Mouse (Mus musculus) small intestine, adult 2 months (tissue): ENCODE results near the gene Gm6309. TPM values are rescaled to one million over a fixed set of nuclear protein-coding genes. Genes with fewer than 3 reads are reported as not detected.
"Not testable (repeated sequence)": the region's sequence is repeated elsewhere in the genome, so short reads cannot be mapped to it uniquely, and the experiment has no call there.

Experiments used
- H3K27ac ChIP-seq: fragments of 200-500 bp; 2 replicates; pipeline ENCODE4 v1.5.1; 2012; ENCODE audit warnings: low read depth, low read length, control low read depth, inconsistent platforms; ENCODE audit not compliant: insufficient read depth
- H3K27me3 ChIP-seq: fragments of 200-500 bp; 2 replicates; pipeline ENCODE4 v1.6.1; 2012; ENCODE audit warnings: mild to moderate bottlenecking, moderate library complexity, low read length, inconsistent platforms; ENCODE audit not compliant: control insufficient read depth, insufficient read depth
- H3K36me3 ChIP-seq: fragments of 200-500 bp; 2 replicates; pipeline ENCODE4 v1.6.1; 2012; ENCODE audit warnings: mild to moderate bottlenecking, low read length, control low read depth, inconsistent platforms; ENCODE audit not compliant: control insufficient read depth, insufficient read depth
- H3K4me1 ChIP-seq: fragments of 200-500 bp; 2 replicates; pipeline ENCODE4 v1.6.1; 2012; ENCODE audit warnings: low read length, inconsistent platforms, mixed read lengths; ENCODE audit not compliant: control insufficient read depth, insufficient read depth, insufficient read length
- H3K4me3 ChIP-seq: fragments of 200-500 bp; 2 replicates; pipeline ENCODE4 v1.5.1; 2012; ENCODE audit warnings: low read depth, mild to moderate bottlenecking, control low read depth, inconsistent platforms, low read length, moderate library complexity
- CTCF ChIP-seq: fragments of 200-500 bp; IDR thresholded peaks from 2 replicates; pipeline ENCODE4 v1.5.1; 2012; ENCODE audit warnings: low read depth, mild to moderate bottlenecking, control low read depth, inconsistent platforms, low read length, moderate library complexity, mixed read lengths; ENCODE audit not compliant: insufficient replicate concordance, insufficient read length; ENCODE audit errors: extremely low read depth
- POLR2A ChIP-seq: fragments of 200-500 bp; IDR thresholded peaks from 2 replicates; pipeline ENCODE4 v1.6.1; 2012; ENCODE audit warnings: low read depth, mild to moderate bottlenecking, control low read depth, inconsistent platforms, low read length, moderate library complexity
- WGBS: fragments of 180-500 bp; shearing (Covaris S2); methylation state at CpG from one replicate; pipeline ENCODE4 v1.1.7; 2018; 5-methylcytosine and 5-hydroxymethylcytosine counted together
- polyA plus RNA-seq: library from polyadenylated mRNA; depleted of rRNA; stranded (reverse); fragments of >200 nt; gene quantifications from 2 replicates; pipeline ENCODE4 v1.2.3, GENCODE M21; 2012; rRNA removed

The Gm6309 gene
- polyA plus RNA-seq: not detected in 2 replicates

GRCm38 (mm10) chr5:146170621-146171020, at the start of gene Gm6309:
Gene Gm6309 (minus strand): TSS chr5:146170721.
- H3K4me3 ChIP-seq, H3K27ac ChIP-seq, H3K27me3 ChIP-seq, H3K36me3 ChIP-seq, H3K4me1 ChIP-seq: not testable (repeated sequence)
- 72% methylated on average over 2 of the region's 2 CpGs for WGBS

- H3K36me3 ChIP-seq: peaks cover 44% of the 10 kb centered on the region
- no peak for TF ChIP-seq POLR2A
- TF ChIP-seq CTCF: no peak
These were observed 35.0 kb upstream of the Gm6309 start for GRCm38 (mm10) chr5:146205537-146205936.

GRCm38 (mm10) chr5:146203921-146204320, 33.4 kb upstream of the Gm6309 start:
- Histone ChIP-seq H3K36me3 (peaks cover 33% of the 10 kb centered on the region), H3K27ac (no peak overlapping the region), H3K27me3 (no peaks in the 10 kb centered on the region), H3K4me3 (no peak overlapping the region), H3K4me1 (no peaks in the 10 kb centered on the region)
- WGBS: 71% methylated on average over 2 of the region's 2 CpGs
- TF ChIP-seq CTCF (no peak), POLR2A (no peak)

More at GRCm38 (mm10) chr5:146205537-146205936, 35.0 kb upstream of the Gm6309 start:
- Histone ChIP-seq H3K27me3 (no peaks in the 10 kb centered on the region), H3K4me3 (no peak overlapping the region), H3K27ac (no peak overlapping the region), H3K4me1 (no peaks in the 10 kb centered on the region)
- WGBS: 71% methylated on average over 5 of the region's 5 CpGs

GRCm38 (mm10) chr5:146200580-146200979, 30.1 kb upstream of the Gm6309 start:
- Histone ChIP-seq H3K4me1 (no peaks in the 10 kb centered on the region), H3K4me3 (no peak overlapping the region), H3K27ac (no peak overlapping the region), H3K36me3 (peaks cover 14% of the 10 kb centered on the region), H3K27me3 (no peaks in the 10 kb centered on the region)
- TF ChIP-seq POLR2A (no peak), CTCF (no peak)
- WGBS: 98% methylated on average over 6 of the region's 6 CpGs

GRCm38 (mm10) chr5:146199540-146199939, 29.0 kb upstream of the Gm6309 start:
- no peak overlapping the region for H3K27ac ChIP-seq
- TF ChIP-seq CTCF: no peak
- no peak for TF ChIP-seq POLR2A
- no peaks in the 10 kb centered on the region for H3K4me1 ChIP-seq
- H3K27me3 ChIP-seq: no peaks in the 10 kb centered on the region
- peaks cover 12% of the 10 kb centered on the region for H3K36me3 ChIP-seq
- WGBS: 72% methylated on average over 2 of the region's 2 CpGs
- H3K4me3 ChIP-seq: no peak overlapping the region

- H3K27me3 ChIP-seq: no peaks in the 10 kb centered on the region
These were observed 28.6 kb upstream of the Gm6309 start for GRCm38 (mm10) chr5:146199073-146199472.

GRCm38 (mm10) chr5:146193360-146193759, 22.8 kb upstream of the Gm6309 start:
- Histone ChIP-seq H3K4me3 (no peak overlapping the region), H3K36me3 (0 out of 2 replicates have a peak, but pooled peaks cover 4% of the 10 kb centered on the region), H3K4me1 (no peaks in the 10 kb centered on the region), H3K27ac (no peak overlapping the region), H3K27me3 (no peaks in the 10 kb centered on the region)
- TF ChIP-seq CTCF (no peak), POLR2A (no peak)
- 87% methylated on average over 8 of the region's 8 CpGs for WGBS

More at GRCm38 (mm10) chr5:146199073-146199472, 28.6 kb upstream of the Gm6309 start:
- Histone ChIP-seq H3K36me3 (peaks cover 12% of the 10 kb centered on the region), H3K4me1 (no peaks in the 10 kb centered on the region), H3K27ac (no peak overlapping the region), H3K4me3 (no peak overlapping the region)
- no peak for TF ChIP-seq POLR2A
- TF ChIP-seq CTCF: no peak
